Mouse (Mus musculus) liver, embryonic 12.5 days (tissue): ENCODE data around the gene Entpd5. TPM values are rescaled to one million over a fixed set of nuclear protein-coding genes. Genes with fewer than 3 reads are reported as not detected.

Source experiments
- ATAC-seq: fragments of 200-750 bp; cut with Nextera tagmentation; 2 replicates; pipeline ENCODE4 v1.8.0; 2017; ENCODE audit warnings: moderate number of reproducible peaks, mild to moderate bottlenecking, moderate library complexity
- H3K27ac ChIP-seq: fragments of 300-500 bp; sonication (generic); 2 replicates; pipeline ENCODE4 v1.5.1; 2016; ENCODE audit warnings: mild to moderate bottlenecking
- H3K27me3 ChIP-seq: fragments of 300-500 bp; sonication (generic); replicated peaks from 2 replicates; pipeline ENCODE4 v1.6.1; 2016; ENCODE audit warnings: mild to moderate bottlenecking, moderate library complexity
- H3K36me3 ChIP-seq: fragments of 300-500 bp; sonication (generic); 2 replicates; pipeline ENCODE4 v1.6.1; 2016; ENCODE audit warnings: mild to moderate bottlenecking, moderate library complexity
- H3K4me1 ChIP-seq: fragments of 300-500 bp; sonication (generic); 2 replicates; pipeline ENCODE4 v1.6.1; 2016
- H3K4me2 ChIP-seq: fragments of 300-500 bp; sonication (generic); 2 replicates; pipeline ENCODE4 v1.6.1; 2016; ENCODE audit warnings: mild to moderate bottlenecking, moderate library complexity
- H3K4me3 ChIP-seq: fragments of 300-500 bp; sonication (generic); 2 replicates; pipeline ENCODE4 v1.5.1; 2016; ENCODE audit warnings: mild to moderate bottlenecking, moderate library complexity
- H3K9ac ChIP-seq: fragments of 300-500 bp; sonication (generic); 2 replicates; pipeline ENCODE4 v1.6.1; 2016; ENCODE audit warnings: mild to moderate bottlenecking, moderate library complexity
- H3K9me3 ChIP-seq: fragments of 300-500 bp; sonication (generic); replicated peaks from 2 replicates; pipeline ENCODE4 v1.6.1; 2016; ENCODE audit warnings: mild to moderate bottlenecking, moderate library complexity
- WGBS: fragments of 180-500 bp; shearing (Covaris S2); methylation state at CpG from one replicate; pipeline ENCODE4 v1.1.7; 2016; ENCODE audit not compliant: insufficient replicate concordance; 5-methylcytosine and 5-hydroxymethylcytosine counted together
- polyA plus RNA-seq: library from polyadenylated mRNA; unstranded; fragments of >200 nt; fragmentation: Nextera tagmentation; extraction: Ambion mirVana; gene quantifications from 2 replicates; pipeline ENCODE4 v1.2.1, GENCODE M21; 2016

Entpd5 gene
- polyA plus RNA-seq, 1 experiment from 2014 or later = 12.0 TPM

DNA sequence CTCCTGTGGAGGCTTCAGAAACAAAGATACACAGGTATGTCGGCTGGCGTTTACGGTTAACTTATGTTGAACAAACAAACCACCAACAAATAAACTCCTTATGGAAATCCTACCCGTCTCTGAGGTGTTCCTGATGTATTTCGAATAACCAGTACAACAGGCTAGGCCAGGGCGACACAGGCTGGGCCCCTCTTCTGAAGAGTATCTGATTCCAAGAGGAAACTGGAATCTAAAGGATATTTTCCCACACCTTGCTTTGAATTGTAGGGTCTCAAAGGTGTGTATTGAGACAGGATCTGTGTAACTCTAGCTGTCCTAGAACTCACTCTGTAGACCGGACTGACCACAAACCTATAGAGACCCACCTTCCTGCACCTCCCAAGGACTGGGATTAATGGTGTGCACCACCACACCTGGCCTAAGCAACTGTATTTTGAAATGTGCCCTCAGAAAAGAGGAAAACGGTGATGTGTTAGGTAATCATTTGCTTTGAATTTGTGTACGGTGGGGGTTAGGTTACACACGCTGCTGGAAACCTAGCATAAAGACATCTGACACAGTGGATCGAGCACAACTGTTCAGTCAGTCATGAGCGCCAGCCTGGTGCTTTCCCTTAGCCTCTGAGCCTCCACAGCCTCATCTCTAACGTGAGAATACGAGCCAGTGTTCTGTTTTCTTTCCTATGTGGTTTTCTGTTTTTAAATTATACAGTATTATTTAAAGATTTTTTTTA lies 11.7 kb downstream of the Entpd5 start:
- Histone ChIP-seq H3K4me1 (peaks cover 20% of the 10 kb centered on the region), H3K27ac (no peak overlapping the region), H3K4me2 (no peak overlapping the region), H3K27me3 (no peaks in the 10 kb centered on the region), H3K36me3 (0 out of 2 replicates have a peak, but pooled peaks cover 9% of the 10 kb centered on the region), H3K9me3 (no peaks in the 10 kb centered on the region), H3K4me3 (no peak overlapping the region), H3K9ac (no peak overlapping the region)
- peak; percentile 40; the same call in 1 of the 2 replicates for ATAC-seq
- WGBS = 69% methylated on average over 14 of the region's 14 CpGs

- 86% methylated on average over 5 of the region's 5 CpGs for WGBS
- Histone ChIP-seq H3K36me3 (peaks cover 13% of the 10 kb centered on the region; the same call in 1 of the 2 replicates), H3K4me3 (no peak overlapping the region), H3K4me1 (0 out of 2 replicates have a peak, but pooled peaks cover 5% of the 10 kb centered on the region), H3K9ac (no peak overlapping the region), H3K9me3 (no peaks in the 10 kb centered on the region), H3K27me3 (no peaks in the 10 kb centered on the region), H3K4me2 (no peak overlapping the region), H3K27ac (no peak overlapping the region)
- ATAC-seq = no peak
Observed at GRCm38 (mm10) chr12:84393847-84394246, 15.0 kb downstream of the Entpd5 start.

DNA sequence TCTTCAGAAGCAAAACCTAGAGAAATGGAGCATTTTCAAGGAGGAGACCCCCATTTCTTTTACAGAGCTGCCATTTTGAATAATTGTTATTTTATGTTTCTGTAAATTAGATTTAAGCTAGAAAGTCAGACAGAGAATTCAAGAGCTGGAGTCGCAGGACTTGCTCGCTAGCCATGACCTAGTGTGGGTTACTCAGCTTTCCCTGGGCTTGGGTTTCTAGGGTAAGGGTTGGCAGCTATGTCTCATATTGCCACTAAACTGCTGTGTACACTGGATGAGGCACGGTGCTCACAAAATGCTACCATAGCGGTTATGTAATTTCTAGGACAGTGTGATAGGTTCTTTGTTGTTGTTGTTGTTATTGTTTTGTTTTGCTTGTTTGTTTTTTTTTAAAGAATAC lies 16.1 kb downstream of the Entpd5 start:
- H3K27ac ChIP-seq = no peak overlapping the region
- H3K36me3 ChIP-seq = peaks cover 13% of the 10 kb centered on the region; the same call in 1 of the 2 replicates
- H3K27me3 ChIP-seq = no peaks in the 10 kb centered on the region
- no peak overlapping the region for H3K9ac ChIP-seq
- ATAC-seq = no peak
- no peak overlapping the region for H3K4me3 ChIP-seq
- 0 out of 2 replicates have a peak, but pooled peaks cover 11% of the 10 kb centered on the region for H3K4me1 ChIP-seq
- WGBS = 83% methylated on average over 4 of the region's 4 CpGs
- H3K4me2 ChIP-seq = no peak overlapping the region
- H3K9me3 ChIP-seq = no peaks in the 10 kb centered on the region

- Histone ChIP-seq H3K4me1 (0 out of 2 replicates have a peak, but pooled peaks cover 13% of the 10 kb centered on the region), H3K4me2 (no peak overlapping the region), H3K9ac (no peak overlapping the region), H3K9me3 (no peaks in the 10 kb centered on the region), H3K4me3 (no peak overlapping the region), H3K36me3 (peaks cover 13% of the 10 kb centered on the region; the same call in 1 of the 2 replicates), H3K27me3 (no peaks in the 10 kb centered on the region), H3K27ac (no peak overlapping the region)
- WGBS = 72% methylated on average over 6 of the region's 6 CpGs
- ATAC-seq = no peak
Observed at GRCm38 (mm10) chr12:84390336-84390735, 18.5 kb downstream of the Entpd5 start.

DNA sequence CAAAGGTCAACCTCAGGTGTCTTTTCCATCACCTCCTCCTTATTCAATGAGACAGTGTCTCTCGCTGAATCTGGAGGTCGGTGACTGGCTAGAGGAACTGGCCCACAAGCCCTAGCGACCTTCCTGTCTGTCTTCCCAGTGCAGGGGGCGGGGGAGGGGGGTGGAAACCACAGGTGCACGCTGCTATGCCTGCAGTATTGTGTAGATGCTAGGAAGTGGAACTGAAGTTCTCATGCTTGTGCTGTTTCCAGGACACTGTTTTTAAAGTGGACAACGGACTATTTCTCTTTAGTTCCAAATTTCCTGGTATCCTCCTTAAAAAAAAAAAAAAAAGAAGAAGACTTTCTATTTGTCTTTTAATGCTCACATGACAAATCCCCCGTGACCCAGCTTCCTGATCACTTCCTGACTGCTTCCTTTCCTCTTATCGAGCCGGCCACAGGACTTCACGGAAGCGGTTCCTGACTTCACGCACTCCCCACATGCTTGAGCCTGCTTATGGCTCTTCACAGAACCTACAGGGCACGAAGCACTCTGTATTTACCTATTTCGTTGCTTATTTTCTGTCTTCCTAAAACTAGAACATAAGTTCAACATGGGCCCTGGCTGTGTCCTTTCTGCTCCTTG lies 19.9 kb downstream of the Entpd5 start:
- Histone ChIP-seq H3K4me3 (no peak overlapping the region), H3K4me2 (peak overlapping the region; percentile 27; the same call in 1 of the 2 replicates), H3K27me3 (no peaks in the 10 kb centered on the region), H3K27ac (no peak overlapping the region), H3K9ac (no peak overlapping the region), H3K36me3 (peaks cover 13% of the 10 kb centered on the region; the same call in 1 of the 2 replicates), H3K9me3 (no peaks in the 10 kb centered on the region), H3K4me1 (peaks cover 27% of the 10 kb centered on the region)
- ATAC-seq = no peak
- WGBS = 29% methylated on average over 14 of the region's 14 CpGs

DNA sequence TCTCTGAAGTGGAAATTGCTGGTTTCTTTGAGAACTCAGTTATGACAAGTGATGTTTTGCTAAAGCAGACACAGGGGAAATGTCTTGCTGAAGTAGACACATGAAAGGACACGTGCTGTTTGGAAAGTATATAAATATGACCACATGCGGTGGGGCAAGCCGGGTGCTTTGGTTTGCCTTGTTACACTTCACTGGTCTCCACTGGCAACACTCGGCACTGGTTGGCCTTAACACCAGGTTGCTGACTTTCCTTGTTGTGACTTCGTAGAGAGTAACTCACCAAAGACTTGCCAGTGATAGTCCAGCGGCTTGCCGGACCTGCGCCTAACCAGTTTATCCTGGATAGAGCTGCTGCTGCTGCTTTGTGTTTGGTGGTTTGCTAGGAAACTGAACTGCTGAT lies 20.7 kb downstream of the Entpd5 start:
- H3K36me3 ChIP-seq = peaks cover 8% of the 10 kb centered on the region; the same call in 1 of the 2 replicates
- H3K4me2 ChIP-seq = no peak overlapping the region
- H3K9me3 ChIP-seq = no peaks in the 10 kb centered on the region
- no peak overlapping the region for H3K4me3 ChIP-seq
- no peak overlapping the region for H3K27ac ChIP-seq
- peaks cover 32% of the 10 kb centered on the region for H3K4me1 ChIP-seq
- no peak for ATAC-seq
- no peaks in the 10 kb centered on the region for H3K27me3 ChIP-seq
- H3K9ac ChIP-seq = no peak overlapping the region
- 89% methylated on average over 8 of the region's 8 CpGs for WGBS

DNA sequence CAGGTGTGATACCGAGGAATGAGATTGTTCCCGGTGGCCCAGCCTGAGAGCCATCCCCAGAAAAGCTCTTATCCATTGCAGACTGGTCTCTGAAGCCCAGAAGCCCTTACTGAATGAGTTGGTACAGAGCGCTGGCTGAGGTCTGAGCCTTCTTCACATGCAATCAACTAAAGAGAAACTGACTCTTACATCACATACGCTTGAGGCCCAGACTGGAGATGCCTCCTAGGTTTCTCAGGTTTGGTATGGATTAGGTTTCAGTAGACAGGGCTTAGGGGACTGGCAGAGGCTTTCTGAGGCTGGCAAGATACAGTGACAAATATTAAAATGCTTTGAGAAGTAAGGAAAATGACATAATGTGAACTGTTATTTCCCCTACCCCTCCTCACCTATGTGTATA lies 23.4 kb downstream of the Entpd5 start:
- no peak for ATAC-seq
- Histone ChIP-seq H3K4me2 (no peak overlapping the region), H3K4me1 (peaks cover 34% of the 10 kb centered on the region)

DNA sequence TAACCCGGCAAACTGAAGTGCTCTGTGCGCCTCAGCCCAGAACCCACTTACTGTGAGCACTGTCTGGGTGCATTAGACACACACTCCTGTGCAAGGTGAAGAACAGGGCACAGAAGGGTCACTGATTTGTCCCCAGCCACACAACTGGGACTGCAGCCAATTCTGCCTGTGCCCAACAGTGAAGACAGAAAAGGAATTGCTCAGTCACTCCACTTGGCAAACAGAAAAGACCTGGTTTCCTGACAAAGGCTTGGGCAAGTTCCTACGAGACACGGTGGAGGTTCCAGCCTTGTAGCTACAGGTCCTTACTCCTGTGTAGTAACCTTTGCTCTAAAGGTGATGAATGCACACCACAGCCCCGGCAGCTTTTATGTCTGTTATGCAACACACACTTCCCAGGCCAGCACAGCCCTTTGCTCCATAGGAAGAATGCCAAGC lies 24.2 kb downstream of the Entpd5 start:
- ATAC-seq = no peak
- no peaks in the 10 kb centered on the region for H3K9me3 ChIP-seq
- H3K27me3 ChIP-seq = no peaks in the 10 kb centered on the region
- WGBS = 65% methylated on average over 5 of the region's 5 CpGs
- H3K4me3 ChIP-seq = no peak overlapping the region
- H3K9ac ChIP-seq = no peak overlapping the region
- no peak overlapping the region for H3K4me2 ChIP-seq
- H3K36me3 ChIP-seq = peaks cover 3% of the 10 kb centered on the region; the same call in 1 of the 2 replicates
- peak overlapping the region; percentile 20 for H3K27ac ChIP-seq
- H3K4me1 ChIP-seq = peaks cover 38% of the 10 kb centered on the region

More for the DNA sequence above, 23.4 kb downstream of the Entpd5 start:
- peaks cover 3% of the 10 kb centered on the region; the same call in 1 of the 2 replicates for H3K36me3 ChIP-seq
- H3K9me3 ChIP-seq = no peaks in the 10 kb centered on the region
- no peak overlapping the region for H3K4me3 ChIP-seq
- H3K27ac ChIP-seq = no peak overlapping the region
- no peak overlapping the region for H3K9ac ChIP-seq
- H3K27me3 ChIP-seq = no peaks in the 10 kb centered on the region
- WGBS = 83% methylated on average over 4 of the region's 4 CpGs

DNA sequence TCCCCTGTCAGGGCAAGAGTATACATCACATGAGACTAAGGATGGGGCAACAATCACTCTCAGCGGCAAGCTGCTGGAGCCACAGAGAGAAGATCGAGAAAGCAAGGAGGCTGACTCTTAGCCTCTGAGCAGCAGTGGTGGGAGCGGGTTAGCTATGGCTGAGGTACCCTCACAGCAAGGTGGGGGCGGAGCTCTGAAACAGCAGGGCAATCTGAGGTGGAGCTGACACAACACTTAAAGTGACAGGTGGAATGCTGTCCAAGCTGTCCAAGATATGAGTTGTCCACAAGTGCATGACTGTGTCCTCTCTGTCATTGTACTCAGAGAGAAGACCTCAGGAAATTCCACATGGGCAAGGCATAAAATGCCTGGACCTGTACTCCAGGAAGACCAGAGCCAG lies 26.5 kb downstream of the Entpd5 start:
- Histone ChIP-seq H3K27ac (no peak overlapping the region), H3K4me2 (no peak overlapping the region), H3K9ac (no peak overlapping the region), H3K4me3 (no peak overlapping the region), H3K4me1 (peaks cover 27% of the 10 kb centered on the region), H3K36me3 (peaks cover 3% of the 10 kb centered on the region; the same call in 1 of the 2 replicates), H3K9me3 (no peaks in the 10 kb centered on the region), H3K27me3 (no peaks in the 10 kb centered on the region)
- 87% methylated on average over 4 of the region's 4 CpGs for WGBS
- ATAC-seq = no peak

- no peak overlapping the region for H3K4me3 ChIP-seq
- 78% methylated on average over 6 of the region's 6 CpGs for WGBS
- H3K9me3 ChIP-seq = no peaks in the 10 kb centered on the region
- H3K9ac ChIP-seq = no peak overlapping the region
- H3K4me2 ChIP-seq = no peak overlapping the region
- no peak for ATAC-seq
- peaks cover 62% of the 10 kb centered on the region for H3K36me3 ChIP-seq
- no peaks in the 10 kb centered on the region for H3K27me3 ChIP-seq
- H3K27ac ChIP-seq = no peak overlapping the region
- no peaks in the 10 kb centered on the region for H3K4me1 ChIP-seq
Observed at GRCm38 (mm10) chr12:84373831-84374481, 34.9 kb downstream of the Entpd5 start.

- H3K27me3 ChIP-seq = no peaks in the 10 kb centered on the region
- no peak overlapping the region for H3K4me3 ChIP-seq
- 82% methylated on average over 5 of the region's 5 CpGs for WGBS
- ATAC-seq = no peak
- H3K4me2 ChIP-seq = no peak overlapping the region
- no peaks in the 10 kb centered on the region for H3K9me3 ChIP-seq
- peaks cover 84% of the 10 kb centered on the region for H3K36me3 ChIP-seq
- no peak overlapping the region for H3K27ac ChIP-seq
- peaks cover 5% of the 10 kb centered on the region for H3K4me1 ChIP-seq
- no peak overlapping the region for H3K9ac ChIP-seq
Observed at GRCm38 (mm10) chr12:84371647-84372046, 37.2 kb downstream of the Entpd5 start.

DNA sequence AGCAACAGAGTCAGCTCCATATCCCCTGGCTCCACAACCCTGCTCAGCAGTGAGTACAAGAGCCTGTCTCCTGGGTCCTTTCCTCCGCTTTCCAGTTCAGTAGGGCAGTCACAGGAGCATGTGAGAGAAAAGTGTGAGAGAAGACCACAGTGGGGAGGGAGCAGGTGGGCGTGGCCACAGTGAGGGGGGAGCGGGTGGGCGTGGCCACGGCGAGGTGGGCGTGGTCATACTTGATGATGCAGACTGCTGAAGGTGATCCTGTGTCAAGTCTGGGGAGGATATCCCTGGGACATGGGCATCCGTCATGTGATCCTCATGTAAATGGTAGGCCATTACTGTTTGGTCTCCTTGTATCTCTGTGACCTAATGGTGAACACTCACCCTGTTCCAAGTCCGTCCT lies 41.9 kb downstream of the Entpd5 start:
- peaks cover 29% of the 10 kb centered on the region for H3K4me1 ChIP-seq
- H3K36me3 ChIP-seq = peaks cover 52% of the 10 kb centered on the region
- H3K4me3 ChIP-seq = no peak overlapping the region
- 56% methylated on average over 9 of the region's 9 CpGs for WGBS
- no peak overlapping the region for H3K4me2 ChIP-seq
- peak; percentile 17; the same call in 1 of the 2 replicates for ATAC-seq
- no peak overlapping the region for H3K9ac ChIP-seq
- no peaks in the 10 kb centered on the region for H3K9me3 ChIP-seq
- no peak overlapping the region for H3K27ac ChIP-seq
- H3K27me3 ChIP-seq = no peaks in the 10 kb centered on the region
